Mouse (Mus musculus) B cell, adult 2 months (primary cell): ENCODE data around the gene Gabbr2.

Source experiments
- DNase-seq, 2 experiments: peaks; one replicate each; pipeline ENCODE4 v3.0.0; 2022

The Gabbr2 gene

GRCm38 (mm10) chr4:46806876-46807275 lies 184.8 kb downstream of the Gabbr2 start:
- no peak for DNase-seq

GRCm38 (mm10) chr4:46805910-46806309 lies 185.8 kb downstream of the Gabbr2 start:
- no peak for DNase-seq

- DNase-seq: no peak
These were observed 189.3 kb downstream of the Gabbr2 start for GRCm38 (mm10) chr4:46802386-46802785.

GRCm38 (mm10) chr4:46799904-46800303 lies 191.8 kb downstream of the Gabbr2 start:
- no peak for DNase-seq

GRCm38 (mm10) chr4:46795707-46796106 lies 196.0 kb downstream of the Gabbr2 start:
- no peak for DNase-seq

GRCm38 (mm10) chr4:46794583-46794982 lies 197.1 kb downstream of the Gabbr2 start:
- no peak for DNase-seq

- no peak for DNase-seq
These were observed 199.2 kb downstream of the Gabbr2 start for GRCm38 (mm10) chr4:46792280-46793026.

- DNase-seq: no peak
These were observed 200.3 kb downstream of the Gabbr2 start for GRCm38 (mm10) chr4:46791268-46791951.

GRCm38 (mm10) chr4:46790609-46791267 lies 200.9 kb downstream of the Gabbr2 start:
- no peak for DNase-seq

GRCm38 (mm10) chr4:46784430-46785049 lies 207.1 kb downstream of the Gabbr2 start:
- DNase-seq: no peak

GRCm38 (mm10) chr4:46781109-46781508 lies 210.6 kb downstream of the Gabbr2 start:
- DNase-seq: peak; percentile 54 to 58

GRCm38 (mm10) chr4:46775959-46776358 lies 215.7 kb downstream of the Gabbr2 start:
- DNase-seq: peak; percentile 77 to 84

- no peak for DNase-seq
These were observed 217.0 kb downstream of the Gabbr2 start for GRCm38 (mm10) chr4:46774652-46775051.

- DNase-seq: no peak
These were observed 218.4 kb downstream of the Gabbr2 start for GRCm38 (mm10) chr4:46773243-46773642.

- no peak for DNase-seq
These were observed 219.1 kb downstream of the Gabbr2 start for GRCm38 (mm10) chr4:46772591-46772990.

- DNase-seq: no peak
These were observed 220.6 kb downstream of the Gabbr2 start for GRCm38 (mm10) chr4:46771116-46771515.

- no peak for DNase-seq
These were observed 221.0 kb downstream of the Gabbr2 start for GRCm38 (mm10) chr4:46770635-46771034.

GRCm38 (mm10) chr4:46770090-46770489 lies 221.6 kb downstream of the Gabbr2 start:
- peak; percentile 52 to 56 for DNase-seq

GRCm38 (mm10) chr4:46766326-46766725 lies 225.3 kb downstream of the Gabbr2 start:
- DNase-seq: no peak

- no peak for DNase-seq
These were observed 231.8 kb downstream of the Gabbr2 start for GRCm38 (mm10) chr4:46759838-46760237.

- DNase-seq: no peak
These were observed 233.2 kb downstream of the Gabbr2 start for GRCm38 (mm10) chr4:46758340-46759041.

- no peak for DNase-seq
These were observed 237.1 kb downstream of the Gabbr2 start for GRCm38 (mm10) chr4:46754407-46755194.
